Mouse (Mus musculus) granulocyte monocyte progenitor cell, adult 5-6 weeks (primary cell): ENCODE results near the gene Fndc3b. TPM values are rescaled to one million over a fixed set of nuclear protein-coding genes. Genes with fewer than 3 reads are reported as not detected.

Experiments used
- ATAC-seq: replicated peaks from 2 replicates; pipeline ENCODE4 v1.8.0; 2016; ENCODE audit warnings: mild to moderate bottlenecking, moderate TSS enrichment, inconsistent platforms; ENCODE audit not compliant: poor library complexity, severe bottlenecking
- total RNA-seq, 2 experiments: library from RNA; stranded (forward) in 1 of 2; stranded (reverse) in 1 of 2; fragments of 200-712, 200-1000 nt in 1 of 2; fragments of >200 nt in 1 of 2; fragmentation: Nextera tagmentation in 1 of 2; gene quantifications; 2 replicates each; pipeline ENCODE4 v1.2.3; 2014 to 2017

Gene Fndc3b
- total RNA-seq (2014; fragmentation: Nextera tagmentation), result 48.8 and 58.5 TPM in 2 replicates
- total RNA-seq (2017), result 21.3 and 24.0 TPM in 2 replicates

DNA sequence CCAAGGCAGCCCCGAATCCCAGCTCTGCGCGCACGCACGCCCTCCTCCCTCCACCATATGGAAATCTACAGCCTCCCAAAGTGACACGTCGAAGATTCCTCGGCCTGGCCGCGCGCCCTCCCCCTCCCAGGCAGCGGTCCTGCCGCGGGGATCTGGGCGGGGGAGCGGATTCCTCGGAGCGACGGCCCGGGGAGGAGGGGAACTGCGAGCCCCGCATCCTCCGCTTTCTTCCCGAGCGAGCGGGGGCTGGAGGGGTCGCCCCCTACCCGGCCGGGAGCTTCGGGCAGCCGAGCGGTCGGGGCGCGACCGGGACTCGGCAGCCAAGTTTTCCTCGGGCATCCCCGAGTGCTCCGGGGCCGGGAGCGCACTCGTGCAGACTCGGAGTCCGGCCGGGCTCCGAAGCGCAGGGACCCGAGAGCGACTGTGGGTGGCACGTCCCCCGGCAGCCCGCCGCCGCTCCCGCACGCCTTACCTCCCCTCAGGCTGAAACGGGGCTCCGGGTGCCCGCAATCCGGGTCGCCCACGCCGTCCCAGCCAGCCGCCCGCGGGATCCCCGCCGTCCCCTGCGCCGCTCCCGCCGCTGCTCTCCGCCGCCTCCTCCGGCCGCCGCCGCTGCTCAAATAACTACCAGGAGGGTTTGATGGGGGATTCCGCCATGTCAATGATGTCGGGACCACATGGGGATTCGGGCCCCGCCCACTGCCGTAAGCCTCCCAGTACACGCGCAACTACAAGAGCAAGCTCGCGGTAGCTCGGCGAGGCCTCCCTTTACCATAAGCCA is at the start of gene Fndc3b:
Gene Fndc3b (minus strand): TSS at position 660 of the 781 bp plus-strand sequence.
- ATAC-seq, result peak; percentile 87

DNA sequence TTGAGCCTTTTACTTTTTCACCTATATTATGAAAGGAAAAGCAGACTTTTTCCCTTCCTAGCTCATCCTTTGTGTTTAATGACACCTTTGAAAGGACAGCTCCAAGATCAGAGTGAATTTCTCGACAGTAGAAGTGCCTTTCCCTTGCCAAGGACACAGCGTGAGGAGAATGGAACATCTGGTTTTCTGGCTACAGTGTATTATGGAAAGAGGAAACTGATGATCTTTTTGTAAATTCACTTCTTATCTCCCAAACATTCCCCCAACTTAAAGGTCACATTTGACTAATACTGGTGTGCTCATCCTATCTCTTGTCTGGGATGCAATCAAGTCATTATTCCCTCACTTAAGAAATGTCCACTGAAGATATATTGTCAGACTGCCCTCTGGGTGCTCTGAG is 49.2 kb upstream of the Fndc3b start:
- no peak for ATAC-seq

DNA sequence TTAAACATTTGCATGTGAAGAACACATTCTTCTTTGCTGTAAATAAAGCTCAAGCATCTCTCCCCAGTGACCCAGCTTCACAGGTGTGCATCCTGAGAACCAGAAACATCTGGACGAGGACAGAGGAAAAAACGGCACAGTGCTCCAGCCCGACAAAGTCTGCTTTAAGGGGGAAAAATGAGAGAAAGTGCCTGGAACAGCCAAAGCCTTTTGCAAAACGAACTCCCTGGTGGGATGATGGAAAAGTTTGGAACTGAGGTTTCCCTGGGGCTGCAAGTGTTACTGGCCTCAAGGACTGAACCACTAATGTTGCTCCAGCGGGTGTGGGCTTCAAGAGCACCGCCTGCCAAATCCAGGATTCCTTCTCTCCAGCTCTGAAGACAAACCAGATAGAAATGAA is 47.9 kb upstream of the Fndc3b start:
- ATAC-seq, result no peak

DNA sequence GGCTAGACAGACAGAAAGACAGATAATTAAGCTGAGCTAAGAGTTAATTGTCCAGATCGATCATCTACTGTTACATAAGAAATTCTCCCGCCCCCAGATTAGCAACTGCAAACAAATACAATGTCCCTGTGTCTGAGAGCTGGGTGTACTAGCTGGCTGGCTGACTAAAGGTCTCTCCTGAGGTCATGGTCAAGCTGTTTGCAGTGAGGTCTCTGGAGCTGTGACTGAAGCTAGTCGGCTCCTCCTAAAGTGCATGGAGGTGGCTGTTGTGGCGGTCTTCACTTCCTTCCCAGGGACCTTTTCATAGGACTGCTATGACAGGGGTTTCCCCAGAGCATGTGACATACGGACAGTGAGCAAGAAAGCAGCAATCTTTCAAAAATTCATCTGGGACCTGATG is 40.5 kb upstream of the Fndc3b start:
- ATAC-seq, result peak; percentile 51

DNA sequence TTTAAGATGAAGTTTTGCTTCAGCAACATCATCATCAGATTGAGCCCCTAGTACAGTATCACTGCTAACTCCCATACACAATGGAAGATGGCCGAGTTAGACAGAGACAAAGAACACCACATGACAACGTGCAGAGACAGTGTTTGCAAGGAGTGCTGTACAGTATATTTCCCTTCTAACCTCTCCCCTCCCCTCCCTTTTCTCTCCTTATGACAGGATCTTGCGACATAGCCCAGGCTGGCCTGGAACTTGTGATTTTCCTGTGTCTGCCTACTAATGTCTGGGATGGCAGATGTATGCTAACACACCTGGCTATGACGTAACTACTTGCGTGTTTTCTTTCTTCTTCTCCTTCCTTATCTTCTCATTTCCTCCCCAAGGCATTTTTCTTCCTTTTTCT is 40.0 kb upstream of the Fndc3b start:
- peak; percentile 84 for ATAC-seq

DNA sequence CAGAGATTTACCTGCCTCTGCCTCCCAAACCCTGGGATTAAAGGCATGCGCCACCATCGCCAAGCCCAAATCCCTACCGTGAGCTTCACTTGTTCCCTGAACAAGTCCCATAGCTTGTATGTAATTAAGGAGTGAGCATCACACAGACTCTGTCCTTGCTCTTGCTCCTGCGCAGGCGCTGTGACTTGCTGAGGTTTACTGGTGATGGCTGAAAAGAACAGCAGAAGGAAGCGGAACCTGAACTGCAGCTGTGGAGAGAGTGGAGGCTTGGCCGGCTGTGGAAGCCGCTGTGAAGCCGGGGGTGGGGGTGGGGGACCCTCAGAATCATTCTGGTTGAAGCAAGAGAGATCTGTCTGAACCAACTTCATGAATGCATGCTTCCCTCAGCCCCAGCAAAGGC is 34.5 kb upstream of the Fndc3b start:
- no peak for ATAC-seq

DNA sequence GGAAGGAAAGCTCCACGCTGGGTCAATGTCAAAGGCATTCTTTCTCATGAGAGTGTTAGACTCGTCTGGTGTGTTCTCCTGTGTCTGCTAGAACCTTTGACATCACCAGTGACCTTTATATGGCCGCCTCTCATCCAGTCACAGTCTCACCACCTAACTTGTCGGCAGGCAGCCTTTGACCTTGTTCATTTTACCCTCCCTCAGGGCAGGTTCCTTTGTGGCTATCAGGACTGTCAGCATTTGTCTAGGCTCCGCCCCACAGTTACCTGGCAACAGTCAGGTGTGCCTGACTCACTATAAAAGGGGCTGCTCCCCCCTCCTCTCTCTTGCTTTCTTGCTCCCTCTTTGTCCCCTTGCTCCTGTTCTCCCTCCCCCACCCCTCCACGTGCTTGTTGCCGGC is 33.6 kb upstream of the Fndc3b start:
- no peak for ATAC-seq

DNA sequence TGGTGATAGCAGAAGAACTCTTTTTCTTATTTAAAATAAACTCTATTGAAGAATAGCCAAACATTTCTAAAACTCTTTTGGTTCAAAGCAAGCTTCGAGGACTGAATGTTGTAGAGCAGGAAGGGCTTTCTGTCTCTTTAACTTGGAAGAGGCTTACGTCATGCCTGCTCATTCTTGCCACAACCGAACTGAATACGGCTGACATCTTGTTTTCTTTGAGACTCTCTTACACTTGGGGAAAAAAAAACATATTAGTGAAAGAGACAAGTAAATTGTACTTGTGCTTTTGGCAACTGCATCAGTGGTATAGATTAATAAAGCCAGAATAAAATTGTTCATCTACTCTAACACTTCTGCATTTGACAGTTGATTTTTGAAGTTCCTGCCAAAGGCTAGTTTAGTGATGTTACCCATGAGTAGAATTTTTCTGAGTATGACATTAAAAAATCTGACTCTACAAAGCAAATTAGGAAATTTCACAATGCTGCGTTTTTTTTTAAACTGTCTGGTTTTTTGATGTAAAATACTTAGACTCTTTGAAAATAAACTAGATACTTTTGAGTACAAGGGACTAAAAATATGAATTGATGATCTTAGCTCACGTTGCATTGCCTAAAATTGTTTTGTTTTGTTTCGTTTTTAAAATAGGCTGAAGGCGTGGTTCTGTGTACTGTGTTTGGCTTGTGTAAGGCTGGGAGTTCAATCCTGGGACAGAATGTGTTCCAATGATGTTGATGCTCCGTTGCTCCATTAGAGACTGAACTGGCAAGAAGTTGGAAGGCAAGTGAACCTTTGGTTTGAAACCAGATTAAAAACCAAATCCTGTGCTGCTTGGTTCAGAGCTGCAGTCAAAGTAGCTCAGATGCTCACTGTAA is 32.4 kb upstream of the Fndc3b start:
- peak; percentile 44 for ATAC-seq

DNA sequence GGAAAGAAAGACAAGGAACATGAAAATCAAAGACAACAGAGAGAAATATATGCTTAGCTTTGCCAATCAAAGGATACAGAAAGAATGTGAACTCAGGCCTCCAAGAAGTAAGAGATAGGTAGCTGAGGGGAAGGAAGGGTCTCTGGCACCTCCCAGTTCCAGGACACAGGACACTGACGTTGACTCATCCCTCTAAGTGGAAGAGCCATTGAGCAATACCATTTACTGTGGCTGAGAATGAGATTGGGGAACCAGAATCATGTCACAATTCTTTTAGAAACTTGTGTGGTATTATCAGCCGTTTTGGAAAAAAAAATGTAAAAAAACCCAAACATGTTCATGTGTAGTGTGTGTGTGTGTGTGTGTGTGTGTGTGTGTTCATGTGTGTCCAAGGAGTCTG is 31.0 kb upstream of the Fndc3b start:
- ATAC-seq, result peak; percentile 99

DNA sequence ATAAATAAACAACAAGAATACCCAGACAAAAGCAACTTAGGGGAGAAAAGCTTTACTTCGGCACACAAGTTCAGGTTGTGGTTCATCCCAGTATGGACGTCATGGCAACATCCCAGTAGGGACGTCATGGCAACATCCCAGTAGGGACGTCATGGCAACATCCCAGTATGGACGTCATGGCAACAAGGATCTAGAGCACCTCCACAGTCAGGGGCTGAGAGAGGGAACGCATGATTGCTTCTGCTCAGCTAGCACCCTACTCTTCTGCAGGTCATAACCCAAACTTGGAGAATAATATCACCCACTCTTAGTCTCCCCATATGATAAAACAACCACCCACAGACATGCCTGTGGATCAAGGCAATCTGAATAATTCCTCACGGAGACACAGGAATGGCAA is 29.0 kb upstream of the Fndc3b start:
- no peak for ATAC-seq

DNA sequence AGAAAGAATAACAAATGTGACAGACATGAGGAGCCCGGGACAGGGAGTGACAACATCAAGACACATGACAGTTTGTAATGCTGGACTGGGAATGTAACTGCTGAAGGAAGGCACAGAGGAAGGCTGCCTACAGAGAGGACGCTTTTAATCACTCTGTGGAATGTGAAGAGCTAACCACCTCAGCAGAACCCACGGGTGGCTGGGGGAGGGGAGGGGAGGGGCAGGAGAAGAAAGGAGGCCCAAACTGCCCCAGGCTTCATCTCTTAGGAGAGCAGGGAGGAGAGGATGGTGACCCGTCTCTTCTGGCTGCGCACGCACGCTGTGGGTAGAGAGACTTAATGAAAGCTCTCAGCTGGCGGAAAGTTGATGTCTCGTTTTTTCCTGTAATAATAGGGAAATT is 25.1 kb upstream of the Fndc3b start:
- ATAC-seq, result no peak

DNA sequence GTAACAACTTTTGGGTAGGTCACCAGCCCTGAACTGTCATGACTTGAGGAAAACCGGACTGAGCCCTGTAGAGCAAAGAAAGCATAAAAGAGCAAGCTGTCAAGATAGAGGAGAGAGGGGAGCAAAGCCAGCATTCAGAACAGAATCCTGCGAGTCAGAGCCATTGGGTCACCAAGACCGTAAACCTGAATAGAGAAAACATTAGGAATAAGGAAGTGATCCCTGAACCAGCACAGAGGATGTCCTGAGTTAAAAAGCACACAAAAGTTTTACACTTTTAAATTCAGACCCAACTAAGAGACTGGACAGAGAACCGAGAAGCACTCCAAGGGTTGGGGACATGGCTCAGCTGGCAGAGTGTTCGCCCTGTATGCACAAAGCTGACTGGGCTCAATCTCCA is 24.0 kb upstream of the Fndc3b start:
- ATAC-seq, result peak; percentile 83

DNA sequence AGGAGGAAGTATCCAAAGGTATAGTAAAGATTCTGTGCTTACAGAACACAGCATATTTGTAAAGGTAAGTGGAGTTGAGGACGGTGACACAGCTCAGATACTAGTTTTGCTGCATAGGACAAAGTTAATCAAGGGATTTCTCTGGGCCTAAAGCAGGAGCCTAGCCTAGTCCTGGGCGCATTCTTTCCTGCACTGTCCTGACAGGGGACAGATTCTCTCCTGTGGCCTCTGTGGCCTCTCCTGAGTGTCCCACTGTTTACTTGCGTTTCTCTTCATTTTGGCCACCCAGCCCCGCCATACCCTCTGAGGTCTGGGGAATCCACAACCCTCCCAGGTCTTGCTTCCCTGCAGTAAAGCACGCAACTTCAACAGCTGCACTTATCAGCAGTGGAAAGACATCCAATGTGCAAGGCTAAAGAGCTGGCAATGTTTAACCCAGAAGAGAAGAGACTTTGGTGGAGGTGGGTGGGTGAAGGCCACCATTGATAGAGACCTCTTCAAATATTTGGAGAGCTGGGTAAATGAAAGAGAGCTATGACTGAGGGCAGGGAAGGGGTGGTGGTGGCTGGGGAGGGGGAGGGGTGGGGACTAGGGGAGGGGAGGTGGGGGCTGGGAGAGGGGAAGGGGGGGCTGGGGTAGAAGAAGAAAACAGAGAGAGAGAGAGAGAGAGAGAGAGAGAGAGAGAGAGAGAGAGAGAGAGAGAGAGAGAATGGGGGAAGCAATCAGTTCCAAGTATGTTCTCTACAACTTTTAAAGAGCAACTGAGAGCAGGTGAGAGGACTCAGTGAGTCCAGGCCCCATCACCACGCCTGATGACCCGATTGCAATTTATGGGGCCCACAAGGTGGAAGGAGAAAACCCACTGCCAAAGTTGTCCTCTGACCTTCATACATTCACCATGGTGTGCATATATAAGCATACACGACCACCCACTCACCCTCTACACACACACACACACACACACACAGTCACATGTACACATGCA is 18.0 kb upstream of the Fndc3b start:
- no peak for ATAC-seq

DNA sequence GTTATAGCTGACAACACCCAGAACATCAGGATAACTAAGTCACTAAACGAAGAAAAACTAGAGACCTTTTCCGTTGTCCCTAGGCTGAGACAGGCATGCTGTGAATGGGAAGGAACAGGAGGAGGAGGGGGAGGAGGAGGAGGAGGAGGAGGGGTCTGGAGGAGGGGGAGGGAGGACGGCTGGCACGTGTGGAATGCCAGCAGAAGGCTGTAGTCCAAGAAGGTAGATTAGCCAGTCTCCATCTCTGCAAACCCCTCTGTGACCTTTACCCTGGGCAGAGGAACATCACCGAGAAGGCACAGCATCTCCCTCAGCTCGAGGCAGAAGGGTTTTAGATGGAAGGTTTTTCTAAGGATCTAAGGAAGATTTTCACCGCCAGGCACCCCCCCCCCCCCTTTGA is 17.1 kb upstream of the Fndc3b start:
- ATAC-seq, result no peak

DNA sequence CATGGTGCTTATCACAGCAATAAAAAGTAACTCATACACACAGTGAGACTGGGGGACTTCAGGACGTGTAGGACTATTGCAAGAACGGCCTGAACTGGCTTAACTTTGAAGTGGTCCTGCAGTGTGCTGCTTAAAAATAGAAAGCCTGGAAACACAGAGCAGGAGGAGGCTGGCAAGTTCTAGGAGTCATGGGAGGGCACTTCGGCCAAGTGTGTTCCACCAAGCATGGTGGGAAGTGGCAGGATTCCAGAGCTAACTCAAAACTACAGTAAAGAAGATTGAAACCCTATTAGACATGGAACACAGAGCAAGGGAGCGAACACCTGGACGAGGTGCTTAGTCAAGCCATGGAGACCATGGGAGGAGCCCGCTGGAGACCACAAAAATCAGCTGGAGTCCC is 14.6 kb upstream of the Fndc3b start:
- no peak for ATAC-seq

DNA sequence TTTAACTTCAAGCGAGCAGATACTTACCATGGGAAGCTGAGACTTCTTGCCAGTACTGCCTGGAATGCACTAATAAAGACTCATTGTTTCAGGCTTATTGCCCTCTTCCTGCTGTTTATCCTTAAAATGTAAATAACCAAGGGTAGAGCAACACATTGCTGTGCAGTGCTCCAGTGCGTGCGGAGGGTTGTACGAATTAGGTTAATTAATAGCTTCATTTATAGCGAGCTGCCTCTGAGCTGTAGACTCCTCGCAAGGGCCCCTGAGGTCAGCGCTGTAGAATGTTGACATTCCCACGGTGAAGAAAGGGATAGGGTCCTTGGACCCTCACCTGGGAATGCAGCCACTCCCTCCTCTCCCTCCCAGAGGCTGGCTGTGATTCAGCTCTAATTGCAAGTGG is 13.1 kb upstream of the Fndc3b start:
- no peak for ATAC-seq

DNA sequence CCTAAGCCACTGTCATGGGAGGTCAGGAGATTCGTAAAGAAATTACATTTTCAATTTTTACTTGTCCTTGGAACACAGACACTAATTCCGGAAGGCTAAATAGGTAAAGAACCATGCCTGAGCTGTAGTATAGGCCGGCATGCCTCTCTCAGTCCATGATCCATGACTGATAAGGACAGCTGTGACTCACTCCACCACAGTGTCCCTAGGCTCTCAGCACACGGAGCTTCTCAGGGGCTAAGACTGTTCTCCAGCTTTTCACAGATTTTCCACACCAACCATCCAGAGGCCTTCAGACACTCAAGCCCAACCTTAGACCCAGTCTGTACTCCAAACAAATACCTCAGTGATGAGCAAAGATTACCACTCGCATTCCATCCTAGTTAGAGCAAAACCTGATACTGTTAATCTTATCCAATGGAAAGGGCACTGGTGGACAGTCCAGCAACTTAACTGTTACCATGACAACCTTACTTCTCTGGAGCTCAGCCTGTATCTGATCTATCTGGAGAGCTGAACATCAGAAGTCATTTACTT is 7.8 kb upstream of the Fndc3b start:
- no peak for ATAC-seq

DNA sequence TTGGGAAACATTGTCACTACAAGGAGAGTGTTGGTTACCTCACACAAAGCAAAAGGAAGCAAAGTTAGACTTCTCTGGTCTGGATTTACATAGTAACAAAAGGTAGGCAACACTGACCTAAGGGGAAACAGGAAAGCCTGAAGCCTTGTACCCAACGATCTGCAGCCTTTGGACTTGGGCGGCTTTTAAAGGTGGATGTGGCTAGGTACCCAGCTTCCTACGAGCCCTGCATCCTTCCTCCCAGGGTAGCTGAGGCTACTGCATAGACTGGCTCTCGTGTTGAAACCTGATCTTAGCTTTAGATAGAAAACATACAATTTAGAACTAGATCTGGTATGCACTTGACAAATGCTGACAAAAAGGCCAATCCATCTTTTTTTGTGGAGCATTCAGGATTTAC is 2.9 kb upstream of the Fndc3b start:
- ATAC-seq, result no peak

DNA sequence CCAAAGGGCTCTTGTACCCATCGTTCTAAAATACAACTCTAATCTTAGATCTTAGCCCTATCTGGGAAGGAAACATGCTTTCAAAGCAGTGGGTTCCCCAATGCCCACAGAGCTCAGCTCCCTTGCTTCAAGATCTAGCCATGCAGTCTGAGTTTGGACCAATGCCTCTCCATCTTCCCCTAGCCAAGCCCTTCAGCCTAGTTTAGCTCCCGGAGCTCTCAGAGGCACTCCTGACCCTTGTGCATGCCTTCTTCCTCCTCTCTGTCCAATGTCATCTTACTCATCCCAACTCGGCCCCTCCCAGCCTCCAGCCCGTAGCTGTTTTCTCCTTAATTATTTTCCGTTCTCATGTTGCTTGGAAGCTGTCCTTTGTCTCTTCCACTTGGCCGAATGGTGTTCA is 1.3 kb upstream of the Fndc3b start:
- no peak for ATAC-seq
